Mouse (Mus musculus) gastrocnemius, adult 18-20 months (tissue): ENCODE measurements around the gene Wasl. TPM values are rescaled to one million over a fixed set of nuclear protein-coding genes. Genes with fewer than 3 reads are reported as not detected.

ENCODE experiments used
- DNase-seq: peaks from one replicate; pipeline ENCODE4 v3.0.0; 2021; ENCODE audit warnings: low spot score
- long read RNA-seq, 2 experiments: library from polyadenylated mRNA; stranded (forward); transcript quantifications; one replicate each; pipeline ENCODE4 v2.0.0; 2021
- total RNA-seq, 2 experiments: library from RNA; stranded (reverse); gene quantifications; 2 replicates each; pipeline ENCODE4 v1.2.3; 2021

Wasl gene
- total RNA-seq: 10 to 100 TPM; 14.8 to 18.9 TPM
- long read RNA-seq, experiment 1, full-length matches to known transcripts: 1 of 3 reads
- long read RNA-seq, experiment 1, partial matches to known transcripts: 1 of 3 reads
- long read RNA-seq, experiment 1, other reads (novel, unspliced or antisense): 1 of 3 reads
- long read RNA-seq, experiment 2, partial matches to known transcripts: 1 of 1 reads
- long read RNA-seq, experiment 2, other reads (novel, unspliced or antisense): 0 of 1 reads

- peak; percentile 98 for DNase-seq
Measured at GRCm38 (mm10) chr6:24664867-24665458, at the start of gene Wasl. Wasl (minus strand) TSS chr6:24665009.

GRCm38 (mm10) chr6:24707499-24707898 lies 42.7 kb upstream of the Wasl start:
- no peak for DNase-seq

GRCm38 (mm10) chr6:24707090-24707489 lies 42.3 kb upstream of the Wasl start:
- no peak for DNase-seq

- DNase-seq: no peak
Measured at GRCm38 (mm10) chr6:24697216-24697615, 32.4 kb upstream of the Wasl start.

GRCm38 (mm10) chr6:24696117-24696516 lies 31.3 kb upstream of the Wasl start:
- no peak for DNase-seq

- DNase-seq: no peak
Measured at GRCm38 (mm10) chr6:24694455-24695410, 29.9 kb upstream of the Wasl start.

GRCm38 (mm10) chr6:24687871-24688270 lies 23.1 kb upstream of the Wasl start:
- DNase-seq: no peak

- no peak for DNase-seq
Measured at GRCm38 (mm10) chr6:24683113-24683512, 18.3 kb upstream of the Wasl start.

GRCm38 (mm10) chr6:24667829-24668228 lies 3.0 kb upstream of the Wasl start:
- no peak for DNase-seq

GRCm38 (mm10) chr6:24666248-24666647 lies 1.4 kb upstream of the Wasl start:
- no peak for DNase-seq

GRCm38 (mm10) chr6:24664133-24664866 lies 509 bp downstream of the Wasl start:
- DNase-seq: peak; percentile 28

GRCm38 (mm10) chr6:24663196-24664132 lies 1.3 kb downstream of the Wasl start:
- no peak for DNase-seq

- no peak for DNase-seq
Measured at GRCm38 (mm10) chr6:24662483-24662882, 2.3 kb downstream of the Wasl start.

GRCm38 (mm10) chr6:24661879-24662278 lies 2.9 kb downstream of the Wasl start:
- DNase-seq: no peak

- no peak for DNase-seq
Measured at GRCm38 (mm10) chr6:24657647-24658387, 7.0 kb downstream of the Wasl start.

GRCm38 (mm10) chr6:24656094-24656493 lies 8.7 kb downstream of the Wasl start:
- DNase-seq: no peak

- DNase-seq: no peak
Measured at GRCm38 (mm10) chr6:24651538-24651937, 13.3 kb downstream of the Wasl start.

- no peak for DNase-seq
Measured at GRCm38 (mm10) chr6:24650719-24651118, 14.1 kb downstream of the Wasl start.

GRCm38 (mm10) chr6:24648403-24648802 lies 16.4 kb downstream of the Wasl start:
- DNase-seq: no peak
